Mouse (Mus musculus): ENCODE results near the gene Taok2. TPM values are rescaled to one million over a fixed set of nuclear protein-coding genes. Genes with fewer than 3 reads are reported as not detected.

Gene Taok2
- total RNA-seq, 2 experiments from 2014 or later = 19.7 to 21.9 TPM

- DNase-seq (ENCODE audit: low spot score) = peak; percentile 72
These were observed 52.4 kb downstream of the Taok2 start for GRCm38 (mm10) chr7:126832036-126832598.

GRCm38 (mm10) chr7:126831539-126831938, 53.0 kb downstream of the Taok2 start, which contains the start of gene 4930451I11Rik:
Gene 4930451I11Rik, minus strand, starts transcription at chr7:126831639.
- DNase-seq (ENCODE audit: low spot score) = no peak

GRCm38 (mm10) chr7:126825952-126826351, 58.6 kb downstream of the Taok2 start:
- no peak for DNase-seq (ENCODE audit: low spot score)

GRCm38 (mm10) chr7:126825403-126825802, 59.1 kb downstream of the Taok2 start:
- DNase-seq (ENCODE audit: low spot score) = no peak

- DNase-seq (ENCODE audit: low spot score) = no peak
These were observed 60.6 kb downstream of the Taok2 start for GRCm38 (mm10) chr7:126823940-126824339.

GRCm38 (mm10) chr7:126823202-126823711, 61.2 kb downstream of the Taok2 start:
- no peak for DNase-seq (ENCODE audit: low spot score)

GRCm38 (mm10) chr7:126822741-126823140, 61.8 kb downstream of the Taok2 start:
- no peak for DNase-seq (ENCODE audit: low spot score)

GRCm38 (mm10) chr7:126821835-126822511, 62.5 kb downstream of the Taok2 start:
- peak; percentile 90 for DNase-seq (ENCODE audit: low spot score)

- no peak for DNase-seq (ENCODE audit: low spot score)
These were observed 65.7 kb downstream of the Taok2 start for GRCm38 (mm10) chr7:126818818-126819217.

- no peak for DNase-seq (ENCODE audit: low spot score)
These were observed 66.9 kb downstream of the Taok2 start for GRCm38 (mm10) chr7:126817595-126817994.

GRCm38 (mm10) chr7:126816494-126816893, 68.0 kb downstream of the Taok2 start:
- peak; percentile 68 for DNase-seq (ENCODE audit: low spot score)

GRCm38 (mm10) chr7:126815726-126816222, 68.7 kb downstream of the Taok2 start:
- DNase-seq (ENCODE audit: low spot score) = no peak

Other genes with a start within 250 kb of the Taok2 start
- 10 to 100 TPM; 29.1 to 33.1 TPM for gene Sgf29, start 235.4 kb downstream of the Taok2 start, total RNA-seq (2021)
- 10 to 100 TPM; 11.1 to 15.9 TPM for gene Sult1a1, start 208.3 kb downstream of the Taok2 start, total RNA-seq (2021)
- 10 to 100 TPM; 37.1 to 42.2 TPM for gene Bola2, start 189.3 kb downstream of the Taok2 start, total RNA-seq (2021)
- 1 to 10 TPM; 1.9 to 2.8 TPM for gene Slx1b, start 188.9 kb downstream of the Taok2 start, total RNA-seq (2021)
- 1 to 10 TPM; 2.0 to 2.4 TPM for gene Coro1a, start 176.9 kb downstream of the Taok2 start, total RNA-seq (2021)
- 10 to 100 TPM; 16.2 to 20.7 TPM for gene Mapk3, start 125.1 kb downstream of the Taok2 start, total RNA-seq (2021)
- under 1 TPM in 1 of 2 experiments, not detected in 1; 0.46 TPM for gene Gdpd3, start 118.4 kb downstream of the Taok2 start, total RNA-seq (2021)
- 100 to 1,000 TPM in 1 of 2 experiments, 10 to 100 TPM in 1; 84.9 to 101 TPM for gene Ypel3, start 107.7 kb downstream of the Taok2 start, total RNA-seq (2021)
- gene Tbx6, start 103.2 kb downstream of the Taok2 start, total RNA-seq (2021) = under 1 TPM; 0.52 to 0.59 TPM
- 10 to 100 TPM; 20.5 TPM for gene Ppp4c, start 92.2 kb downstream of the Taok2 start, total RNA-seq (2021)
- gene Fam57b, start 87.0 kb downstream of the Taok2 start, total RNA-seq (2021) = 10 to 100 TPM; 65.3 to 75.7 TPM
- gene 4930451I11Rik, start 53.1 kb downstream of the Taok2 start, total RNA-seq (2021) = not detected
- gene Doc2a, start 37.3 kb downstream of the Taok2 start, total RNA-seq (2021) = not detected
- gene Hirip3, start 22.7 kb downstream of the Taok2 start, total RNA-seq (2021) = 1 to 10 TPM; 5.0 to 5.4 TPM
- gene Ino80e, start 22.3 kb downstream of the Taok2 start, total RNA-seq (2021) = 10 to 100 TPM in 1 of 2 experiments, 1 to 10 TPM in 1; 8.4 to 12.3 TPM
- 10 to 100 TPM in 1 of 2 experiments, 1 to 10 TPM in 1; 9.9 to 12.1 TPM for gene Tmem219, start 38.2 kb upstream of the Taok2 start, total RNA-seq (2021)
- gene Kctd13, start 44.2 kb upstream of the Taok2 start, total RNA-seq (2021) = 1 to 10 TPM; 2.6 to 2.7 TPM
- not detected for gene Asphd1, start 64.9 kb upstream of the Taok2 start, total RNA-seq (2021)
- gene Sez6l2, start 65.9 kb upstream of the Taok2 start, total RNA-seq (2021) = 1 to 10 TPM in 1 of 2 experiments, under 1 TPM in 1; 0.87 to 1.2 TPM
- gene Cdipt, start 91.2 kb upstream of the Taok2 start, total RNA-seq (2021) = 10 to 100 TPM; 30.7 to 31.5 TPM
- gene Cdiptos, start 91.4 kb upstream of the Taok2 start, total RNA-seq (2021) = under 1 TPM in 1 of 2 experiments, not detected in 1; 0.24 TPM
- 10 to 100 TPM; 27.5 to 40.9 TPM for gene Mvp, start 129.9 kb upstream of the Taok2 start, total RNA-seq (2021)
- gene Pagr1b, start 131.8 kb upstream of the Taok2 start, total RNA-seq (2021) = 1 to 10 TPM in 1 of 2 experiments, not detected in 1; 1.7 TPM
- 10 to 100 TPM in 1 of 2 experiments, 1 to 10 TPM in 1; 7.9 to 10.3 TPM for gene Pagr1a, start 132.6 kb upstream of the Taok2 start, total RNA-seq (2021)
- 10 to 100 TPM; 12.9 to 16.9 TPM for gene Gm42742, start 136.4 kb upstream of the Taok2 start, total RNA-seq (2021)
- gene Prrt2, start 136.5 kb upstream of the Taok2 start, total RNA-seq (2021) = under 1 TPM in 1 of 2 experiments, not detected in 1; 0.84 TPM
- gene Maz, start 142.3 kb upstream of the Taok2 start, total RNA-seq (2021) = 10 to 100 TPM; 64.3 to 66.3 TPM
- gene Kif22, start 157.8 kb upstream of the Taok2 start, total RNA-seq (2021) = 1 to 10 TPM; 1.2 to 1.7 TPM
- not detected for gene Zg16, start 202.6 kb upstream of the Taok2 start, total RNA-seq (2021)
- under 1 TPM; 0.50 to 0.93 TPM for gene AI467606, start 206.7 kb upstream of the Taok2 start, total RNA-seq (2021)
- under 1 TPM; 0.37 to 0.55 TPM for gene Qprt, start 237.5 kb upstream of the Taok2 start, total RNA-seq (2021)